Mouse (Mus musculus) ES-Bruce4 (cell line): ENCODE data around the gene Bloc1s3.

Experiments
- CTCF ChIP-seq: IDR thresholded peaks from one replicate; pipeline ENCODE4 v1.8.1; 2011; ENCODE audit warnings: low read depth, low read length
- POLR2A ChIP-seq: IDR thresholded peaks from one replicate; pipeline ENCODE4 v1.8.1; 2011; ENCODE audit warnings: low read length; ENCODE audit not compliant: insufficient read depth

- TF ChIP-seq POLR2A (no peak), CTCF (peak; percentile 67)
Observed at GRCm38 (mm10) chr7:19461488-19461887, 46.7 kb downstream of the Bloc1s3 start.
